Mouse (Mus musculus) retina, embryonic 14.5 days (tissue): ENCODE data around the gene Gdpd5.
"Not testable (repeated sequence)": the region's sequence is repeated elsewhere in the genome, so short reads cannot be mapped to it uniquely, and the experiment has no call there.

Experiments
- DNase-seq: peaks from one replicate; pipeline ENCODE4 v3.0.0-alpha.2; 2015; ENCODE audit warnings: low spot score

Gene Gdpd5

DNA sequence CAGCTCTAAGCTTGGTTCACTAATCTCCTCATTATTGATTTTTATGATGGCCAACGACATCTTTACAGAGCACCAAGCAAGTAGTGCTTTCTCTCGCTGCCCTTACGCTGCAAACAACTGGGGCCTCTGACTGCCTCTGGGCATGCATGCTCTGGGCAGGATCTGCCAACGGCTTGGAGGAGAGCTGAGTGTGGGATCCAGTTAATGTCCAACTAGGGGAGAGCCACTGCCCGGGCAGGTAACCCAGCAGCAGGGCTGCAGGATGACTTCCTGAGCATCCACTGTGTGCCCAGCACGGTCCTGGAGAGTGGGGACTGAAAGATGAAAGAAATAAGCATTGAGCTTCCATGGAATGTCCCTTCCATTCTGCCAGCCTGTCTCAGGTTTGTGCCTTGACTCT lies 14.5 kb upstream of the Gdpd5 start:
- no peak for DNase-seq

DNA sequence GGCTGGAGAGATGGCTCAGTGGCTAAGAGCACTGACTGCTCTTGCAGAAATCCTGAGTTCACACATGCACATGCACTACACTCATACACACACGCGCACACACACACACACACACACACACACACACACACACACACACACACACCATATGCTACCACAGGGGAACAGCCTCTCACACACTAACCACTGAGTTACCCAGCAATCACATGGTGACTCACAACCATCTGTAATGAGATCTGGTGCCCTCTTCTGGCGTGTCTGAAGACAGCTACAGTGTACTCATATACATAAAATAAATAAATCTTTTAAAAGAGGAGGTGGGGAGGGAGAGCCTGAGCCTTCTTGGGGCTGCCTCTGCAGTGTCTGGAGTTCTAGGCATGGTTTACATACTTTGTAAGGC lies 6.9 kb upstream of the Gdpd5 start:
- not testable (repeated sequence) for DNase-seq

DNA sequence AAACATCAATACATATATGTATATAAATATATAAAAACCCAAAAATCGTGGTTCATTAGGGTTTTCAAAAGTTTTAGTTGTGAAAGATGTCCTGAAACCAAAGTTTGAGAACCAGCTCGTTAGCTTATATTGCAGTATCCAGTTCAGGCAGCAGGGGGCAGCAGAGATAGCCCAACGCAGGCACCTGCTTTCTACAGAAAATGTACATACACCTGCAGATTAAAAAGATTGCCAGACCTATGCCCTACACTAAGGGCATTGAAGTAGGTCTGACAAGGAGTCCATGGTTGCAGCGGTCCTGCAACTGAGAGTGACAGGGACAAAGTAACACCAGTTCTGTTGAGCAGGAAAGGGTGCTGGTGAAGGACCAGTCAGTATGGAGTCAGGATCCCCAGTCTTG lies 5.8 kb upstream of the Gdpd5 start:
- DNase-seq: peak; percentile 81

DNA sequence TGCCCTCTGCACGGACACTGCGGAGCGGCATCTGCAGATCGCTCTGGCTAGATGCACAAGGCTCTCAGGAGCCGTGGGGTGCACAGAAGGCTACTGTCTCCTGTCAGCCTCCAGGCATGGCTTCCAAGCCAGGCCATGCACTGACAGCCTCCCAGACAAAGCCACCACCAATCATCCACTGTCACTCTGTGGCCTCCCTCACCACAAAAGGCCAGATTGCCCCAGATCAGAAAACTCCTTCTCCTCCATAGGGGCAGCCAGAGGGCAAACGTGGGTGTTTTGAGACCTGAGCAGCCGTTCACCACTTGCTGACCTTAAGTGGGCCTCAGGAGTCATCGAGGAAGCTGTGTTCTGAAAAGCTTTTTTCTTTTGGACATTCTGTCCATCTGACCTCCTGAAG lies 2.3 kb upstream of the Gdpd5 start:
- DNase-seq: no peak

DNA sequence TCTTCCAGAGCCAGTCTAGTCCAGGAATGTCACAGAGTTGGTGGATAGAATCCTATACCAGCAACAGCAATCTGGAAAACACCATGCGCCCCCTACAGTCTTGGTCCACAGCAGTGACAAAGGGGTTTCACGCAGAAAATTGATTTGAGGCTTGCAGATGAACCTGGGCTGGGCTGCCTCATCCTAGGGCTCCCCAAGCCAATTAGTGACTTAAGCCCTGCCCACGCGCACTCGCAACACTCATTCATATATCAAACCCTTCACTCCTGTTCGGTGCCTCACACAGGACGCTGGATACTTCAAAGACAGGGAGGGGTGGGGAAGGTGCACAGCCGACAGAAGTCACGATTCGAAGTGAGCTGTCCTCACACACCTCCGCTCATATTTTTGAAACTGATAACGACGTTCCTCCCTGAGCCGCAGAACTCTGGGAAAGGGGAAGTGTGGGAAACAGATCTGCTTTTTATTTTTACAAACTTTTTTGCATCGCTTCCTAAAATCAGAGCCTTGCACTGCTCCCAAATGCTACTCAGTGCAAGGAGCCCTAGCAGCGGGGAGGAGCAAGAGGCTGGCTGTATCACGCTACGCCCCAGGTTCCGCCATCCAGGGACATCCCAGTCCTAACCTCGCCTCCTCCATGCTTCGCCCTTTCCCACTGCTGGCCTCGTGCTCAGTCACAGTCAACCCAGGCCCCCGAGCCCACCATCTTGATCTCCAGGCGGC lies 562 bp upstream of the Gdpd5 start:
- DNase-seq: peak; percentile 86

DNA sequence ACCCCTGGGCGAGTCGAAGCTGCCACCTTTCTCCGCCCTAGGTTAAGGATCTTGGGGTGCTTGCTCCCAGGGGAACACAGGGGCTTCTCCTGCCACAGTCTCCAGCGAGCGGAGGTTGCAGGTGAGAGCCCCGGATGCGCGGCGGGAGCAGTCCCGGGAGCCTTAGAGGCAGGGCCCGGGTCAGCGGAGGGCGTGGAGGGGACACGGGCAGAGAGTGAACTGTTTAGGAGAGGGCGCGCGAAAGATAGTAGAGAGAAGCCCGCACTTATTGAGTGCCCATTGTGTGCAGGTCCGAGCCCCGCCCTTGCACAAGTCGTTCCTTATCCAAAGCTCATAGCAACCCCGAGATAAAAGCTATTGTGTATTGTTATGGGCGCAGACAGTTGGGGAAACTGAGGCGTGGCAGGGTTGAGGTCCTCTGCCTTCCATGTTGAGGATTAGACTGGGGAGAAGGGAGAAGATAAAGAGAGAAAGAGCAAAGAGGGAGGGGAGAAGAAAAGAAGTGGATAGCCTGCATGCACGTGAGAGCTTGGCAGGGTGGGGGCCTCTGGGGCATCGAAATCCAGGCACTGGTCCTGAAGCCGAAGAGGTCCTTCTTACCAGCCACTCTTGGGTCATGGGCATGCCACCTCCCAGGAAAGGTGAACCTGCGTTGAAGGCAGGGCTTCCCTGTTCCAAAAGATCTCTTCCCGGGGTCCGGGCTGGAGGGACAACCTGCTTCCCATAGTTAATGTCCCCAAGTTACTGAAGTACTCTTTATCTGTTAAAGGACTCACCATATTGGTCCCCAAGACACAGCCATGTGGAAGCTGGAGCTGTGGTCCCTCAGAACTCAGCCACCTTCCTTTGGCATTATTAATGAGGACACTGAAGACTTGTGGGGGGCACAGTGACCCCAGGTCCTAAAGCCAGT lies 1.1 kb downstream of the Gdpd5 start:
- no peak for DNase-seq

DNA sequence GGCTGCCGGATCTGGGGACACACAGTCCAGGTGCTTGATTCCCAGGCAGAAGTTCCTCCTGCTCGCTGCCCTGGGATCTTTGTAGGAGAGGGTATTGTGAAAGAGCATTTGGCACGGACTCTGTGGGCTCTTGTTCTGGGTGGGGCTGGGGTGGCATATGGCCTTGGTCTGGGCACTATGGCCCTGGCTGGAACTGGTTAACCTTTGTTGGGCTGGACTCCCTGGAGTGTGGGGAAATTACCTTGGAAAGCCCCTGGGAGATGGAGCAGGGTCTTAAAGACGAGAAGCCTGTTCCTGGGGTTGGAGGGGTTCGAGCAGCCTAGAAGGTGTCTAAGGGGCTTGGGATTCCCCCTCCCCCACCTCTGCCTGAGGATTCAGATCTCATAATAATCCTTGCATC lies 2.0 kb downstream of the Gdpd5 start:
- no peak for DNase-seq

DNA sequence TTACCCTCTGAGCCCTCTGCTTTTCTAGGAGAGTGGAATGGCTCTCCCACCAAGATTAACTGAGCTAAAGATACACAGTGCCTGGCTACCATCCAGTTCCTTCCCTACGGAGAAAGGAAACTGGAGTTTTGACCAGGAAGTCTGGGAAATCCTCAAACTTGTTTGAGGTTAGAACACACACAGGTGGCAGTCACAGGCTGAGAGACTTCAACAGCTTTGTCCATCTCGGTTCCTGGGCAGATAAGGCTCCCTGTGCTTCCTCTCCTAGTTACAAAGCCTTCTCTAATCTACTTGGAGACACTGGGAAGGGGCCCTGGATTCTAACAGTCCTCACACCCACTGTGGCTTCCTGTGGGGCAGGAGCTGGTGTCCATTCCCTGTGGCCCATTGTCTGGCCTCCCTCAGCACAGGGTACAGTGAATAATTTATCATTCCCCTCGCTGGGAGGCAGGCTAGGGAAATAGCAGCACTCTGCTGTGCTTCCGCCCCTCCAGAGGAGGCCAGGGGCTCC lies 2.9 kb downstream of the Gdpd5 start:
- DNase-seq: peak; percentile 49

DNA sequence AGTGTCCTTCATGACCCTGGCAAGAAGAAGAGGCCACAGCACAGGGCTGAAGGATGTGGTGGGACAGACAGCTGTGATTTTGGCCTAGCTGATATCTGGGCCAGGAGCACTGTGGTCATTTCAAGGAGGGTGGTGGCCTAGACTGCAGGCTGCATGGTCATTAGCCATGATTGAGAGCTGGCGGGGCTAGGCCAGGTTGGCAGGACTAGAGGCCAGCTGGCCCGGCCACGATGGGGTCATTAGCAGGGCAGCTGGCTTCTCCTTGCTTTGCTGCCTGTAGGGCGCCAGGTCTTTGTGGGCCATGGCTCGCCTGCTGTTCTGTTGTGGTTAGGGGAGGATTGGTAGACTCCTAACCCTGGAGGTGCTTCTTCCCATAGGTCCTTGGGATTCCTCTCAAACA lies 4.8 kb downstream of the Gdpd5 start:
- peak; percentile 52 for DNase-seq

DNA sequence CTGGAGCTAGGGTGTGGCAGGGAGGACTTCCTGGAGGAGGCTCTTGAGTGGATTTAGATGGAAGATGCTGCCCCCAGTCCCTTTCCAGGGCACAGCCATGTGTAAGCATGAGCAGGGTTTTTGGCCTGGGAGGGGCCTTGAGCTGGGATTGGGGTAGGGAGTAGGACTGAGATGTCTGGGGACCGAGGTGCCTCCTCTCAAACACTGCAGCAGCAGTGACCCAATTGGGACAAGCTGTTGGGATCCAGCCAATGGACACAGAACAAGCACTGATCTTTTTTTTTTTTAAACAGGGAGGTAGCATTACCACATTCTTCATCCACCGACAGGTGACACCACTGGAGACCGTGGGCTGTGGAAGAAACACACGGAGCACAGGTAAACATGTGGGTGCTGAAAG lies 5.6 kb downstream of the Gdpd5 start:
- DNase-seq: no peak

DNA sequence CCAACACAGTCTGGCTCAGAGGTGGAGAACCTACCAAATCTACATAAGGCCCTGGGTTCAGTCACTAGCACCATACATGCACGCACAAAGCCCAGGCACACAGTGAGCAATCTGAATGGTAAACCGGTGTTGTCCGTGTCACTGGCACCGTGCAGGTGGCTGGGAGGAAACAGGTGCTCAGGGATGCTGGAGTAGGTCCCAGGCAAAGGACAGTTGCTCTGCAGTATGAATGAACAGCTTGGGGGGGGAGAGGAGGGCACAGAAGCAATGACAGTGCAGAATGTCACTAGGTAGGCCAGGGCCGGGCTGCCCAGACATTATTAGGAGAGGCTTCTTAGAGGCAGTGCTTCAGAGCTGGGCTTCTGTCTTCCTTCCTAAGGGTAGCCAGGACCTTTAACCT lies 6.1 kb downstream of the Gdpd5 start:
- no peak for DNase-seq

DNA sequence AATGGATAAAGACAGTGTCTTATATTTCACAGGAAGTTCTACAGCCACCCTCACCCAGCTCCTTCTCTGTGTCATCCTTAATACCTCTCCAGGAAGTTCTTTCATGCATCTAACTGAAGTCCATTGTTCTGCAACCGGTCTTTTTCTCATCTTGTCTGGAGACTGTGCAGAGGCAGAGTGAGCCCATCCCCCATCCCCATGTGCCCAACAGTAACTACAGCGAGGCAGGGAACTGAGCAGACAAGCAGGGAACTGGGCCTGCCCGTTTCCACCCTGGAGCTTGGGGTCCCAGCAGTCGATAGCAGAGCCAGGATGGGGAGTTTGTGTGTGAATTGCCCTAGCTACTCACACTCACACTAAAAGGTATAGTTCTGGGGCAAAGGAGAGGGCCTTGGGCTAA lies 9.3 kb downstream of the Gdpd5 start:
- no peak for DNase-seq

DNA sequence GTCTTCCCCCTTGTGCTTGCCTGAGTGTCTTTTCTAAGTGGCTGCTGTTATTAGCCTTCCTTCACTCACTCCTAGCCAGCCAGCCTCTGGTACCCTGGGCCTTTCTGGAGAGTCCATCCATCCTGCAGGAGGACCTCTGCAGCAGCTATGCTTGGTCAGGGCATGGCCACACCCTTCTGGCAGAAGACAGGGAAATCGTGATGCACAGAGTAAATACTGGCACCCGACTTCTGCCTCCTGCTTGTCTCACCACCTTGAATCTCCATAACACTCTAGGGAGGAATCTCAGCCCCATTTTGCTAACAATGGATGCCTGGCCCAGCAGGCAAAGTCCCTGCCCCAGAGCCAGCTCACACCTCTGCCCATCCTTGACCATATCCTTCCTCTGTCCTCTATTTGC lies 11.5 kb downstream of the Gdpd5 start:
- DNase-seq: no peak

DNA sequence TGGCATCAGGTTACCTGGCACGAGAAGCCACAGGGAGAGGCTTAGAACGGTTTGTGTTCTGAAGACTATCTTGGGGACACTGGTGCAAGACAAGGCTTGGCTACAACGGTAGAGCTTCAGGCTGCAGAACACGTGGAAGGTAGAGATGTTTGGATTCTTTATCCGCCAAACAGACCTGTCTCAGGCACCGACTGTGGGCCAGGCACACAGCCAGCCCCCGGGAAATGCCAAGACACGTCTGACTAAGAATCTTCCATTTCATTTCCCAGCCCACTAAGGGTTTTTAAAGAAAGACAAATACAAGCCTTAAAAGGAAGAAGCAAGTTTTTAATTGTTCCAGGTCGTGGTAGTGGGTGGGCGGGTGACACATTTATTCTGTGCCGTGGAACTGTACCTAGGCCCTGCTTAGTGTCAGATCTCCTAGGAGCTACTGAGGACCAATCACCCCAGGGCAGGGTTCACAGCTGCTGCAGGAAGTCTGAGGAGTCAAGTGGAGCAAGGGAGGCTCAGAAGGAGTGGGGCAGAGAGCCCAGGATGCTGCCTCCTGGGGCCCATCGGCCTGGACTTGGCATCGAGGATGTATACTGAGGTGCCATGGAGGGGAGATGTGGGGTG lies 12.6 kb downstream of the Gdpd5 start:
- no peak for DNase-seq

DNA sequence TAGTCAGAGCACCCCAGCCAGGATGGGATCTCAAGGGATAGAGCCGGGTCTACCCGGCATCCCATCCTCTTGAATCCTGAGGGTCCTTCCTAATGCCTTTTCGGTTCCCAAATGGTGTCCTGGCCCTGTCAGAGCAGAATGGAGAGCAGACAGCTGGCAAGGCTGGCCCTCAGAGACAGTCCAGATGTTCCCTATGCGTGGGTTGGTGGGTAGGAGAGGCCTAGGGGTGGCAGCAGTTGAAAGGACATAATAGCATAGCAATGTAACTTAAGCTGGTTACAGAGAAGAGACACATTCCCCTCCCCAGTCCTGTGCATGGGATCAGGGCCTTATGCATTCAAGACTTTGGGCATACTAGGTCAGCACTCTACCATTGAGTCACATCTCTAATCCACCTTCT lies 14.2 kb downstream of the Gdpd5 start:
- DNase-seq: no peak

DNA sequence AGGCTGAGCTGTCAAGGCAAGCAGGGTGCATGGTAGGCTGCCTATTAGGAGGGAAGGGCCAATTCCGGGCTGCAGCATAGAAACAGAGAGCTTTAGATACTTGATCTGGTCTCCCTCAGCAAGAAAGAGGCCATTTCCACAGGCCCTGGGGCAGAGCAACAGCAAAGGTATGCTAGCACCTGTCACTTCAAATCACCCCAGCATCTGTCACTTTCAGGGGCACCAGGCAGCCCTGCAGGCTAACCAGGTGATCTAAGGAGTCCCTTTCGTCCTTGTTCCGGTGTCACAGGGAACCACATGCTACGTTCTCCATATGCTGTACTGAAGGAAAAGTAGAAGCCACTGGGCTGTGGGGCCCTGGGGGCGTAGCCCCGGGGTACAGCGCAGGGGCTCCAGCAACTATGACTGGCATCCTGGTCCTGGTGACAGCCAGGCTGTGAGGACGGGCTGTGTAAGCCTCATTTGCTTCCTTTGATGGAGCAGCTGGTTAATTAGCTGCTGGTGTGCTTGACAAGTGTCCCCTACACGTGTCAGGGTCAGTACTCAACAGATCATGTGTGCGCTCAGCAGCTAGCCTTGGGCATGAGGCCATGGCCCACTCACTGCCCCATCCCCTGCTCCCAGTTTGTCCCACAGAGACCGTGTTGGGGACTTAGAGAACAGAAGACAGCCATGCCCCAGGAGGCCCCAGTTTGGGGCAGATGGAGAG lies 14.8 kb downstream of the Gdpd5 start:
- peak; percentile 39 for DNase-seq

DNA sequence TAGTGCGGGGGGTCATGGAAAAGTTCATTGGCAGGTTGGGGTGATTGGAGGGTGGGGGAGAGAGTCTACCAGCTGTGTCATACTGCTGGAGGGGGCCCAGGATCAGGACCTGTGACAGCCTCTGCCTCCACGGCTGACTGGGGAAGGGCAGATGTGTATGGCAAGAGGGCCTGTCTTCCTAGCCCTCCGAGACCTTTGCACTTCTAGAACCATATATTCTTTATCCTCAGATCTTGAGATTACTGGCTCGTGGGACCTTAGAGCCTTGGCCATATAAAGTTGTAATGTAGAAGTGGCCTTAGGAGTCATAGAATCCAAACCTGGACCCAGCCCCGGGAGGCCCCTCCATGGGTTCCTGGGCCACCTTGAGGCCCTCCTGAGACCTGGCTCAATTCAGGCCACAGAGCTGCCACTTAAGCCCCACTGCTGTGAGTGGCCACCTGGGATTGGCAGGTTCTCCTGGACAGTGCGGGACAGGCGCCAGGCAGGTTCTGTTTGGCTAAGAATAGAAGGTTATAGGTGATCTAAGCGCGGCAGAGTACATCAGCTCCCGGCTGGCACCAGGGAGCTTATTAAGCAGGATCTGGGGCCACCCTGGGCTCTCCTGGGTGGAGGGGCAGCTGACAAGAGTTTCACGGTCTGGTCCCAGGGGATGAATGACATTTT lies 15.9 kb downstream of the Gdpd5 start:
- no peak for DNase-seq

DNA sequence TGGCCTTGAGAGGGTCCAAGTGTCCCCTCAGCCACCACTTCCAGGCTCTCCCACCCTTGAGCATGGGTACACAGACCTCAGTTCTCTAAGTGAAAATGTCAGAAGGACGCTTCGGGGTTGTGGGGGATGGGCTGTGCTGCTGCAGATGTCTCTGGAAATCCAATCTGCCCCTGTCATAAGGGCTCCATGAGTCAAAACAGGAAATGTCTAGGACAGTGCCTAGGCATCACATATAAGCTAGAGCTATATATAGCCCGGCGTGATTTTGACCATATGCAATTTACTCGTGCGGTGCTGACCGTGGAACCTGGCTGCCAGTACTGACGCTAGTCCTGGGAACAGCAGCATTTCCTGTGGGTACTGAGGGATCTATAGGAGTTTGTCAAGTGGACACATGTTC lies 20.2 kb downstream of the Gdpd5 start:
- no peak for DNase-seq

DNA sequence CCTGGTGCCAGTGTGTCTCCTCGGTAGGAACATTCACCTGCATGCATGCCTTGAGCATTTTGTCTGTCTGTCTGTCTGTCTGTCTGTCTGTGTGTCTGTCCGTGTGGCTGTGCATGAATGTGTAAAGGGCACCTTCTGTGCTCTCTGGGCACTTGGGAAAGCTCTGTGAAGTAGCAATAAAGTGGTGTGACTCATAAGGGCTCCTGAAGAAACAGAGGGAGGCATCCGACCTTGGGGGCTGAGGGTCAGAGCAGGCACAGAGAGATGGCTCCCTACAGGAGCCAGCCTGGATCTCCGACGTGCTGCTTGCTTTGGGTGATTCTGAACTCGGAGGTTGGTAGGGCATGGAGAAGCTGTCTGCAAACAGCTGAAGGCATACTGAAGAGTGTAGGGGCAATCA lies 21.3 kb downstream of the Gdpd5 start:
- no peak for DNase-seq

DNA sequence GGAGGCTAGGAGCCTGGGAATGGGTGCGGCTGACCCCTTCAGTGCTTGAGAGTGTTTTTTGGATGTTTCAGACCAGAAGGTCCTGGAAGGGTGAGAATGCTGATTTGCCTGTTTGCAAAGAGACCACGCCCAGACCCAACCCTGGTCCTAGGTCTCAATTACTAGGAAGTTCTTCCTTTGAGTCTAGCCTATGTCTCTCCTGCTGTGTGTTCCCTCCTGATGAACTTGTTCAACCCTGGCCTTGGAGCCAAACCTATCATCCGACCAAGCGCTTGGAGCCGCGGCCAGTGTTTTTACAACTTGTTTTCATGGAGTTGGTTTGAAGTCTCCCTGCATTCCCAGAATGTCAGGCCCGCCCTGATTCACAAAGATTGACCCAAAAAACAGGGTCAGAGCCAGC lies 22.0 kb downstream of the Gdpd5 start:
- DNase-seq: no peak

DNA sequence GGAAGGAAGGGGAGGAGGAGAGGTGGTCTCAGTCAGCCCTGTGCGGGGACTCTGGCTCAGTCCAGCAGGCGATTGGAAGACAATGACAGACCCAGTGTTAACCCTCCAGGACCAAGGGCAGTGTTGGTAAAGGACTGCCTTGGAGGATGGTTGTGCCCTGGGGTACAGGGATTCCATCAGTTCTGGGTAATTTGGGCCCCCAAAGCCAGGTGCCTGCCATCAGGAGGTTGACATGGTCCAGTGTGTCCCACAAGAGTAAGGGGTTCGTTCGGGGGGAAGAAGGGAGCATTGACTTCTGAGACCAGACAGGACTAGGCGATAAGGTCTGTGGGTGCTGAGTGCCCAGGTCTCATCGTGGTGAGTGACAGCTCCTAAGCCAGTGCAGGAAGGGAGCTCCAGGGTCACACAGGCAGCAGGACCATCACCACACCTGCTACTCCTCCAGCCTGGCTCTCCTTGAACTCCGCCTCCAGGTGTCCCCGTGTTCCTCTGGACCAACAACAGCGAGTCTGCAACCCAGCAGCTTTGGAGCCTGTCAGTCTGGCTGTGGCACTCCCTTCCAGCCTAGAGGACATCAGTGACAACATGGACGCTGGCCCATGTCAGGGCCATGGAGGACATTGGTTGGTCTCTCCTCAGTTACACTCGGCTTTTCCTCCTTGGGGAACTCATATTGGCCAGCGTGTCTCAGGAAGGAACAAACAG lies 23.0 kb downstream of the Gdpd5 start:
- DNase-seq: no peak
